Mouse (Mus musculus) R1 (cell line): ENCODE measurements around the gene Tex14.

ENCODE experiments used
- DNase-seq: peaks from one replicate; pipeline ENCODE4 v3.0.0-alpha.2; 2018; ENCODE audit warnings: low read depth, low spot score

Tex14 gene

DNA sequence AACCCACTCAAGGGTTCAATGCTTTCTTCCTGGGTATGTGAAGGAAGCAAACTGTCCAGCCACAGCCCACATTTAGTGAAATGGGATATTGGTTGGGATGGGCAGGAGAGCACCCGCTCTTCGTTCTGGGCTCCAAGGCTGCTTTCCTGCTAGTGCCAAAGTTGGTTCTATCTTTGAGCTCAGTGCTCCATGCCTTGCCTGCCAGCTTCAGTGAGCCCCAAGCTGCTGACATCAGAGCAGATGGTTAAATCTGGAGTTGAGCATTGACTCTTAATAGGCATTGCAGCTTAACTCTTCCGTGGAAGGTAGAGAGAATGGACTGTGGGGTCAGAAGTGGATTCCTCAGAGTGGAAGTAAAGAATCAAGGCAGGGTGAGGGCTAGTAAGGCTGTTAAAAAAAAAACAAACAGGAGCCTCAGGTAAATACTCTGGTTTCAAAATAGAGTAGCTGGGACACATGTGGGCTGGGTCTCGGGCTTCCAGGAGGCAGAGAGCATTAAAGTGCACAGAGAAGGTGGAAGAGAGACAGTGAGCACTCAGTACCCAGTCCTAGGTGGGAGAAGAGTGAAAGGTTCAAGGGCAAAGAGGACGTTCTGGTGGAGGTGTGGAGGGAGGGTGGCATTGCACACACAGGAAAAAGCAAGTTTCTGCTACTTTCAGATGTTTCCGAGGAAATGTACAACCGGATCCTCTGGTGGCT lies 163.5 kb downstream of the Tex14 start, which contains the start of gene Sept4:
TSS of gene Sept4 (plus strand) at position 649 of the 699 bp plus-strand sequence.
- no peak for DNase-seq

DNA sequence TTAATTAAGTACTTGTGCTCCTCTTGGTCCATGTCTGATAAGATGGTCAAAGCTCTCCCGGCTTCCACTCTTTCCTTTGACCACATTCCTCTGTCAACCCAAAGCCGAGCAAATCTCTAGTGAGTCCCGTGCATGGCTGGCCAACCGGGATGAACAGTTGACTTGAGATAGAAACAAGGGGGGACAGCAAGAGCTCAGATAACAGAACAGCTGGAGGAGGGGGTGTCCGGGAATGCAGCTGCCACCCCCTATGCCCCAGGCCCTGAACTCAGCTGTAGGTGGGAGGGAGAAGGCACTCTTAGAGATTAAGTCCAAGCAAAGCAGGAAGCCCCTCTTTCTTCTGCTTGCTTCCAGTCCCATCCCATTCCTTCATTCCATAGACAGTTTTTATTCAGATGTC lies 165.9 kb downstream of the Tex14 start:
- no peak for DNase-seq

DNA sequence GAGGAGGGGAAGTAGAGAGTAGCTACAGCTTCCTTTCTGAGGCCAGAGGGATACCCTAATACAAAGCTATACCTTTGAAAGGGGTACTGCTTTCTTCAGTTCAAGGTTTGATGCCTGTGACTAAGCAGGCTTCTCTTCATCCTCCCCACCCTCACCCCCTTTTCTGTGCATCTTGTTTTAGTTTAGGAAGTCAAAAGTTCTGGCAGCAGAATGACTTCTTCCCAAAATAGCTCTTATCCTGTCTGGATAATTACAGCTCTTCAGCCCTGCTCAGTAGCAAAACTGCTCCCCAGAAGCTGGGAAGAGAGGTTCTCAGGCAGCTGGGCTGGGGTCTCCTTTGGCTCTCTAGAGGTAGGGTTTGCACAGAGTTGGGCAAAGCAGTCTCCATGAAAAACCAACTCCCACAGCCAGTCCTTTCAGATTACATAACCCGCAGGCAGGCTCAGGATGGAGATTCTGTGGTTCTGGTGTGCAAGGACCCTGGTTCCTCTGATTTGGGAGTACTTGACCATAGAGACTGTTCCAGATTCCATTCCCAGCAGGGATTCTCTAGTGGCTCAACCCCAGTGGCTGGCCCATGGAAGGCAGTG lies 166.6 kb downstream of the Tex14 start:
- DNase-seq = no peak

DNA sequence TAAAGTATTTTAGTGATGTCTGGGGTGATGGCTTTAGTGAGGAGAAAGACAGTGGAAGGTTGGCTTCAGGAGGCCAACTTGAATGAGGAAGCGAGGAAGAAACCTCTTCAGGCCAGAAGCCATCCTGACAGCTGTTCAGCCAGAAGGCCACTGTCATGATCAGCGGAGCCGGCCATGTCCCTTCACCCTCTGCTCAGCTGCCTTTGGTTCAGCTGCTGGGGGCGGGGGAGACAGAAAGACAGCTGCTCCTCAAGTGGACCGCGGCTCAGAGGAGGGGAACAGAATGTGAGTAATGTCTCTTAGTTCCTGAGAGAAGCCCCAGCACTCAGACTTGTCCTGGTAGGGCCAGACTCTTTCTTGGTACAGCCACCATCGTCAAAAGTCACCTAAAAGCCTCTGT lies 168.9 kb downstream of the Tex14 start:
- DNase-seq = no peak

DNA sequence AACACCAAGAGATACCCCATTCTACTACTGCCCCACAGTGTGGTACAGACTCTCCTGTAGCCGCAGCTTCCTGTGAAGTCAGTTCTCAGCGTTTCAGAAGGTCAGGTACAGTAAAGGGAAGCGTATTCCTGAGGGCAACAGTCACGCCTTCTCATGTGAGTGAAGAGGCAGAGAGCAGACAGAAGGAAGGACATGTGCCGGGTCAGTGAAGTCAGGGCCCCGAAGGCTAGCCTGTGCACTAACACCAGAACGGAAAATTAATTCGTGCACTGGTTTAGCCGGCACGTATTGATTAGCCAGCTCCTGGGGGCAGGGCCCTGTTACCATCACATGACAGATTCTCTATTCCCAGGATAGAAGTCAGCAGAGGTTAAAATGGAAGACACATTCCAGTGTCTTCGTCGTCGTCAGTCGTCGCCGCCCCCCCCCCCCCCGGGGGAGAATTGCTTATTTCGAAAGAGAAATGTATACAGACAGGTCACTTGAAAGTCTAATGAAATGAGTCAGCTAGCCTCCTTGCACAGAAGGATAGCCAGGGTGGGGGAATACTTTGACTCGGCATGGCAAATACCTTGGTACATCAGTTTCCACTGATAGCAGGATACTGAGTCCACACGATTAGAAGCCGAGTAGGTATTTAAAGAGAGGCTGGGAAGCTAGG lies 169.8 kb downstream of the Tex14 start:
- DNase-seq = no peak

DNA sequence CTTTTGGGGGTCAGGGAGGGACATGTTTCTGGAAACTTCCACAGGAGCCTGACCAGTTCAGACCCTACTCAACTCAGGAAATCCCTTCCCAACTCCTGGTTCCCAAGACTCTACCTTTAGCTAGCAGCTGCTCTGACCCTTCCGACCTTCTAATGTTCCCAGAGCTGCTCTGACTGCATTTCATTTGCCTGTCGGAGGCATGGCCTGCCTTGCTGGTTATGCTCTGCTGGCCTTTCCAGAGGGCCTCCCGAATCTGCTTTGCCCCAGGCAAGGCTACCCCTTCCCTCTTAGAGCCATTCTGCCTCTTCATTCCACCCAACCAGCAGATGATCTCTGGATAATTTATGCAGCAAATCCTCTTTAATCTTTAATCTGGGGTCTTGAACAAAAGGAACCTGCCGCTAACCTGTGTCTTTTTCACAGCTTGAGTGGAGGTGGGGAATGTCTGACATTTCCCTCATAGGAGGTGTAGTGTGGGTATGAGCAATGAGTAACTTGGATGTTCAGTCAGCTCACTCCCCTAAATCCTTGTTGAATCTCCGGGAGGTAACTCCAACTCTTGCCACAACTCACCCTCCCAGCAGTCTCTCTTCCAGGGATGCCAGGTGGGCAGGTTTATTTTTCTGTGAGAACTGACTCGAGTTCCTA lies 172.9 kb downstream of the Tex14 start:
- DNase-seq = no peak

DNA sequence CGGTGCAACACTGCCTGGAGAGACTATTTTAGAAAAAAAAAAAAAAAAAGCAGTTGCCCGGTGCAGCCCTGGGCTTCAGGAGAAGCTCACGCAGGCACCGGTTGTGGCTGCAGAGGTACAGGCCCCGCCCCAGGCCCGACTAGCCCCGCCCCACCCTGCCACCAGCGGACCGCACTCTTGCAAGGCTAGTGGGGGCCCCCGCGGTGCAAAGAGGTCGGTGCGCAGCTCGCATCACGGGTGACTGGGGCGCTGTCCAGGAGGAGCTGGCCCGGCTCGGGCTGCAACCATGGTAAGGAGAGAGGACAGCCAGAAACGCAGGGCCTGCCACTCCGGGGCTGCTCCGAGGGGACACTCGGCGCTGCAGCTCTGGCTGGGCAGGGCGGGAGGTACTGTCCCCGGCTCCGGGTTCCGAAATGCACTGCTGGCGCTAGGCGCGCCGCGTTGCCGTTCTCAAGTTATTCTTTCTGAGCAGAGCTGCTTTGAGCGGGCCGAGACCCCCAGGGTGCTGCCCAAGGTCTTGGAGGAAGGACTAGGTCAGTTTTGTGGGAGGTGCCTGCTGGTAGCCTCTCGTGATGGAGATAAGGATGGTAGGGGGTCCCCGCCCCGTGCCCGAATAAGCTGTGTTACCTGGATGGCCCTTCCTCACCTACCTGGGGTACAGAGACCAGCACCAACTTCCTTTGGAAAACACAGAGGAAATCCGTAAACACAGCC lies 173.5 kb downstream of the Tex14 start:
- peak; percentile 50 for DNase-seq

DNA sequence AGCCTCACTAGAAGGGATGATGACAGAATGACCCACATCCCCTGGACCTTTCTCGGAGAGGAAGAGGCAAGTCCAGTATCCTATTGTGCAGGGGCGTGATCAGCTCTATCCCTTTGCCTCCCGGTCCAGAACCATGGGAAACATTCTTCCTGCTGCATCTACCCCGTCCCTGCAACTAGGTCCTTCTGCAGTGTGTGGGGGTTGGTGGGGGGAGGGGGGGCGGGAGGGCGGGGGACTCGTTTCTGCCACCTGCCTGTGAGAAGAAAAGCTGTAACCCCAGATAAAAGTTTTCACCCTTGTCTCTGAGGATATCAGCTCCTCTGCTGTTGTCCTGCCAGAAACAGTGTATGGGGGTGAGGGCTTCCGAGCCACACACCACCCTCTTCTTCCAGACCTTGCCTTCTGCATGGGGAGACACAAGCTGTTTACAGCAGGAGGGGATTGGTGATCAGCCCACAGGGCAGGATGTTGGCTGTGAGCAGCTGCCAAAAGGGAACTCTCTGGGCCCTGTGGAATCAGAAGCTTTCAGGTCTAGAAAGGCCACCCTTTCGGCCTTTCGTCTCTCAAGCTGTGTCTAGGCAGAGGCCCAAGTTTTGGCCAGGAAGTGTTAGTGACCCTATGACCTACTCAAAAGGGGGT lies 174.2 kb downstream of the Tex14 start:
- no peak for DNase-seq

DNA sequence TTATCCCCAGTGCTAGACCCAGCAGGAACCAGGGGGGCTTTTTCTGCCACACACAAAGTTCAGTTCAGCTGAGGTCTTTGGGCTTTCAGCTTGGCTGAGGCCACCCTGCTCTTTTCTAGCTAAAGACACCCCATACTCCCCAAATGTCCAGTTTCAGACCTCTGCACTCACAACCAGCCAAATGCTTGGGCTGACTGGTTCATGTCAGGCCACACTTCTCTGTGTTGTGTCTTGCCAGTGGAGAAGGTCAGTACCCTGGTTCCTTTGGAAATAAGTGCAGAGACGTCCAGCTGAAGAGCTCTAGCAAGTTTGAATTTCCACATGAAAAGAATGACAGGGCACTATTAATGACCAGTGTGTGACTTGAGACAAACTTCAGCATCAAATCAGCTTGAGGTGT lies 174.8 kb downstream of the Tex14 start:
- DNase-seq = no peak

DNA sequence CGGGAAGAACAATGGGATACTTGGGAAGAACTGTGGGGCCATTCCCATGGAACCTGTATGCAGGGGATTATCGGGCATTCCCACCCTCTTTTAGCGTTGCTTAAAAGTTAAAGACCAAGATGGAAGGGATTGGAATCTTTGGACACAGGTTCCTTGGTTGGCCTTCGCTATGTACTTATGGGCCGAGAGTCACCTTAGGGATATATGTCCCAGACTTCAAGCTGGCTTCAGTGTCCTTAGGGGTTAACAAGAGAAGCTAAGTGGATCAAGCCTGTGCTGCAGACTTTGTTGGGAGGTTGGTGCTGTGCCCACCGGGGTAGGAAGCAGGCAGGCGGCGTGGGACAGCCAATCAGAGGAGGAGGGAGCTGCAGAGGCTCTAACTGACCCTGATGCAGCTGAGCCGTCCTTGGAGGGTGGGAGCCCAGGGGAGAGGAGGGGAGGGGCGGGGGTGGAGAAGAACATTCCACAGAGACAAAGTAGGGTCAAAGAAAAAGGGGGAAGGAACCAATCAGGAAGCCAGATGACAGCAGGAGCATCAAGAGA lies 175.7 kb downstream of the Tex14 start:
- DNase-seq = no peak

DNA sequence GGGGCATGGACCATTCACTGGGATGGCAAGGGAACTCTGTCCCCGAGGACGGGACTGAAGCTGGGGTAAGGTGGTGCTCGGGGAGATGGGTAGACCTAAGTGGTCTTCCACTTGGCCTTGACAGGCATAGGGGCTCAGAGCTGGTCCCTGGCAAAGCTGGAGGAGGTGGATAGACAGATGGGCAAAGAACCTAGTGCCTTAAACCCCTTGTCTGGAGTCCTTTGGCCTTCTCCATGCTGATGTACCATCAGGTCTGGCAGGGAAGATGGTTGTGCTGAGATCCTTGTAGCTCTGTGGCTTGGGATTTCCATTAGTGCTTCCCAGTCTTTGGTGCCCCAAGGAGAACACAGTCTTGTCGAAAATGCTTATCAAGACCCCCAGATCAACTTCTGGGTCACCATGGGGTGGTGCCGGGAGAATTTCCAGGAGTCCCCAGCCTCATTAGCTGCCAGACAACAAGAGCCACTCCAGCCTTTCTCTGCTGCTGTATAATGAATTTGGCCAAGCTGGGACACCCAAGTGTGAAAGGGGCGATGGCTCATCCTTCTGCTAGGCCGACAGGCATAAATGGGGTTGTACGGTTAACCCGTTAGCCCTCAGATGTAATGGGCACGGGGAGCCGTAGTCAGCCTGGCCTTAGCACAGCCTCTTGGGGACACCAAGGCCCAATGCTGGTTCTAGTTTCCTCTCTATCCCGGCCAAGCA lies 176.4 kb downstream of the Tex14 start:
- DNase-seq = no peak

DNA sequence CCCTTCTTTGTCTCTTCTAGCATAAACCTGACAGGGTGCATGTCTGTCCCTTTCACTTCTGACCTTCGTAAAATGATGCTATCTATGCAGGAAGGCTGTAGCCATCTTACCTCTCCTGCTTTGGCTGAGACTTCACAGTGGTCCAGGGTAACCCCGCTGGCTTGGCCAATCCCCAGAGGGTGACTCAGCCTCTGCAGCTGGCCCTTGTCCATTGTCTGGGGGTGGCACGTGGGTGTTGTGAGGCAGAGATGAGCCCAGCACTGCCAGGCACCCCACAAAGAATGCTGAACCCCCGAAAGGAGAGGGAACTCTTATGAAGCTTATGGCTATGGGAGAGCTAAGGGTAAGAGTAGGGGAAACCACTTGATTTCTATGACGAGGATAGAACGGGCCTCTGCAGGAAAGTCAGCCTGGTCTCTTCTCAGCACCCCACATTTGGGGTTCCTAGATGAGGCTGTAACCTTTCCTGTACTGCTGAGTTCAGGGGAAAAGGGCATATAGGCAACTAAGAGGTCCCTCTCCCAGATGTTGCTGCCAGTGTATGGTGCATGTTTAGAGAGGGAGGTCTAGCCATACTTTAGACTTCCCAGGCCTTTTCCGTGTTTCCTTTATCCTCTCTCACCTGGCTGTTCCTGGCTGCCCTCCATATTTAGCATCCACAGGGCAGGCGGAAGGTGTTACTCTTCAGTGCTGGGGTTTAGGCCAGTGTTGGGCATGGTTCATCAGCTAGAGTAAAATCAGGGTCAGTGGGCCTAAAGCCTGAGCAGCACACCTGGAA lies 177.3 kb downstream of the Tex14 start:
- no peak for DNase-seq

DNA sequence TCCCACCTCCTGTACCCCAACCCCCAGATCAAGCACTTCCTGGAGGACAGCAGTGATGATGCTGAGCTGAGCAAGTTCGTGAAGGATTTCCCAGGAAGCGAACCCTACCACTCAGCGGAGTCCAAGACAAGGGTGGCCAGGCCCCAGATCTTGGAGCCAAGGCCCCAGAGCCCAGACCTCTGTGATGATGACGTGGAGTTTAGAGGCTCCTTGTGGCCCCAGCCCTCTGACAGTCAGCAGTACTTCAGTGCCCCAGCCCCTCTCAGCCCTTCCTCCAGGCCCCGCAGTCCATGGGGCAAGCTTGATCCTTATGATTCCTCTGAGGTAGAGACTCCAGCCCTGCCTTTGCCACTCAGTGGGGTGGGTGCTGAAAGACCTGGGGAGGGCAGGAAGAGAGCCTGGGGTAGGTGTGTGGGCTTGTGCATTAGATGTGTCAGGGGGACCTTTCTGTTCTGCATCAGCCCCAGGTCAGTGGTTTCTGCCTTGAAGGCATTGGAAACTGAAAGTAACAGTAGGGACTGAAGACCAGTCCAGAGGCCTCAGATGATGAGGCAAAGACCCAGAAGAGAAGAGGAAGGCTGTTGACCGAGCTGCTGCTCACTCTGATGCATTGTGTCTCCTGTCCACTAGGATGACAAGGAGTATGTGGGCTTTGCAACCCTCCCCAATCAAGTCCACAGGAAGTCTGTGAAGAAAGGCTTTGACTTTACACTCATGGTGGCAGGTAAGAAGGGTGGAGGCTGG lies 178.6 kb downstream of the Tex14 start:
- DNase-seq = no peak

DNA sequence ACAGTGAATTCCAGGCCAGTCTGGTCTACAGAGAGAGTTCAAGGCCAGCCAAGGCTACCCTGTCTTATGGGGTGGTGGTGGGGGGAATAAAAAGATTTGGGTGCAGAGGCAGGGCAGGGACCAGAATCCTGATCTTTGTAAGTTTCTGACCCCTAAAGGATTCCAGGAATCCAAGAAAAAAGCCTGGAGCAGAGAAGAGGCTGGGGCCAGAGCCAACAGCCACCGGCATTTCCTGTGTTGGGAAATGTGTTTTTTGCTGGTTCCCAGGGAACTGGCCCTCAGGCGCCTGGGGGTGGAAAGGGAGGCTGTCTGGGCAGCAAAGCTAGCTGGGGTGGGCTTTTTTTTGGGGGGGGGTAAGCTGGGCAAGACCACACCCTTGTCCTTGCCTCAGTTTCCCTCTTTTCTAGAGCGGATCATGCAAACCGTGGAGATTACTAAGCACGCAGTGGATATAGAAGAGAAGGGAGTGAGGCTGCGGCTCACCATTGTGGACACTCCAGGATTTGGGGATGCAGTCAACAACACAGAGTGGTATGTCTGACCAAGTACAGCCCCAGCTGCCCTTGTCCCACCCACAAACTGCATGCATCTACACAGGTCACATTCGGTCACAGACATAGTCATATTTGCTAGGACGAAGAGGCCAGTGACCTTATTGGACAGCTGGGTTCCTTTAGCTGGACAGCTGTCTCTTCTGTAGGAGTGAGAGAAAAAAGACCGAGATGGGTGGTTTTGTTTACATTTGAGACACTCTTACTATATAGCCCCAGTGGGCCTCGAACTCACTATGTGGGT lies 180.0 kb downstream of the Tex14 start:
- no peak for DNase-seq

DNA sequence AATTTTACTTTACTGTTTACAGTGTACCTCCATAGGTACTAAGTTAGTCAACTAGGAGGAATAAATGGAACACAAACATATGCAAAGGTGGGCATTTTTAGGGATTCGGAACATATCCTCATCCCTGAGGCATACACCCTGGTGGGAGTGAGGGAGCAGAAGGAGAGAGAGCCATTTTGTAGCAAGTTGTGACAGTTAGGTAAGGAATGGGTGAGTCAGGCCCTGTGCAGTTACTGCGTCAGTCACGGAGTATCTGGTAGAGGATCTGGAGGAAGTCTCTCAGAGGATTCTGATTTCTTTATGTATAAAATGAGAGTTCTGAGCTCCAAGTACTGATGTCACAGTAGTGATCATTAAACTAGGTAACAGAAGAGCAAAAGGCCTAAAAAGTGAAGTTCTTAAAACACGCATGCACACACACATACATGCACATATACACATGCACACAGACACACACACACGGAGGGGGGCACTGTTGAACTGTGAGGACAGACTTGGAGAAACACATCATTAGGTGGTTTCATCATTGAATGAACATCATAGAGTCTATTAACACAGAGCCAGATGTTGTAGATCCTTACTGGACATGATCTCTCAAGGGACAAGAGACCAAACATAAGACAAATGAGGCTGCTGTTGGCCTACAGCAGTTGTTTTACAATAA lies 182.5 kb downstream of the Tex14 start:
- no peak for DNase-seq

DNA sequence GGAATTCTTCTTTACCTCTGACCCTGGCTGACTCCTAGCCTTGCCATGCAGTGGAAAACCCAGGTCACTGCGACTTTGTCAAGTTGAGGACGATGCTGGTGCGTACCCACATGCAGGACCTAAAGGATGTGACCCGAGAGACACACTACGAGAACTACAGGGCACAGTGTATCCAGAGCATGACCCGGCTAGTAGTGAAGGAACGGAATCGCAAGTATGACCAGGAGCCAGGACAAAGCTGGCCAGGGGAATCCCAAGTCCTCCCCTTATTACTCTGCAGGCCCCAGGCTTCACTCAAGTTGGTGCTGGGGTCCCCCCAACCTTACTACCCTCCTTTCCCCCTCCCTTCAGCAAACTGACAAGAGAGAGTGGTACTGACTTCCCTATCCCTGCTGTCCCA lies 184.7 kb downstream of the Tex14 start:
- DNase-seq = no peak

DNA sequence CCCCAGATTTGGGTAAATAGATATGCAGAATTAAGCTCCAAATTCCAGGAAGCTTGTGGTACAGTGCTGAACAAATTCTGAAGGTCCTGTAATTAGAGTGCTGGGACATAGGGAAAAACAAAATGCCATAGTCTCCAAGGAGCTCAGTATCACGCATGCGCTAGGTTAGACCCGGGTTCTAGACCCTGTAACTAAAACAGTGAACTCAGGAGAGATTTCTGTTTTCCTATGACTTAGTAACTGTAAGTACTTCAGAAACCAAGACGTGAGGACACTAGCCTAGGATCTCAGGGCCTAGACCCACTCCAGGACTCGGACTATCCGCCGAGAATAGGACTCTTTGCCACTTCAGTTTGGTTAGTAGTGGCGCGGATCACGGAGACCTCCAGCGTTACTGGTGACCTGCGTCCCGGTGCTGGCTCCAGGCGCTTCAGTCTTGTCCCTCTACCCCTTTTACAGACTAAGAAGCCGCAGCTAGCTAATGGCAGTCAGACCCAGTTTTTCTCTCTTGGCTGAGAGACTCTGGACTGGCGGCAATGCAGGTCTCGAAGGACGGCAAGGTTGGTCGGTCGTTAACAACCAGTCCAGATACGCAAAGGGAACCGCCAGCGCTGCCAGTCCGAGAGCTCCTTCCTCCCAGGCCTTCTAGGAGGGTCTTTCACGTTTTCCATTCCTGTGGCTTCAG lies 186.1 kb downstream of the Tex14 start:
- DNase-seq = peak; percentile 42
